Mouse (Mus musculus) regulatory T cell (primary cell): ENCODE results near the gene Trim59.

Experiments
- in situ Hi-C: fragments of 300-600 bp; cut with MboI, MseI; formaldehyde crosslinking; loops from one replicate; pipeline ENCODE4 v1.15.1; 2025; ENCODE audit warnings: high pct_unique_total_duplicates

Gene Trim59

GRCm38 (mm10) chr3:69005338-69006245, 39.0 kb downstream of the Trim59 start:
- in situ Hi-C loops = no loop called here

GRCm38 (mm10) chr3:69004437-69005337, 39.9 kb downstream of the Trim59 start, which contains the start of the genes Ift80 and Smc4:
TSS of gene Ift80 (minus strand) at chr3:69004570.
TSS of gene Smc4 (plus strand) at chr3:69004738.
- in situ Hi-C loops = loop anchor here (5.0 kb wide), 1 partner anchor 37 kb away; no protein-coding TSS in a partner anchor

- in situ Hi-C loops = loop anchor here (5.0 kb wide), 1 partner anchor 37 kb away; no protein-coding TSS in a partner anchor
Observed at GRCm38 (mm10) chr3:69004055-69004436, 40.5 kb downstream of the Trim59 start.

GRCm38 (mm10) chr3:69002781-69003180, 41.8 kb downstream of the Trim59 start:
- in situ Hi-C loops = loop anchor here (5.0 kb wide), 1 partner anchor 35 kb away; no protein-coding TSS in a partner anchor

- in situ Hi-C loops = no loop called here
Observed at GRCm38 (mm10) chr3:68986550-68986949, 58.0 kb downstream of the Trim59 start.
